Mouse (Mus musculus) embryo, embryonic 11 days (tissue): ENCODE data around the gene Enc1.

Experiments
- DNase-seq: peaks from one replicate; pipeline ENCODE4 v3.0.0-alpha.2; 2015

The Enc1 gene

GRCm38 (mm10) chr13:97295101-97295852 lies 54.4 kb downstream of the Enc1 start:
- DNase-seq, result peak; percentile 33

- DNase-seq, result no peak
Observed at GRCm38 (mm10) chr13:97295853-97296219, 54.9 kb downstream of the Enc1 start.

GRCm38 (mm10) chr13:97296281-97296680 lies 55.4 kb downstream of the Enc1 start:
- no peak for DNase-seq

- DNase-seq, result no peak
Observed at GRCm38 (mm10) chr13:97296757-97297156, 55.9 kb downstream of the Enc1 start.

- no peak for DNase-seq
Observed at GRCm38 (mm10) chr13:97297418-97298050, 56.6 kb downstream of the Enc1 start.

GRCm38 (mm10) chr13:97298896-97299295 lies 58.0 kb downstream of the Enc1 start:
- DNase-seq, result no peak

GRCm38 (mm10) chr13:97299877-97300873 lies 59.3 kb downstream of the Enc1 start:
- DNase-seq, result no peak
